Mouse (Mus musculus) lung, postnatal 14 days (tissue): ENCODE measurements around the gene Saa2.

Source experiments
- DNase-seq: peaks from one replicate; pipeline ENCODE4 v3.0.0; 2021

Gene Saa2

GRCm38 (mm10) chr7:46764672-46765071, 13.1 kb downstream of the Saa2 start:
- DNase-seq: no peak

GRCm38 (mm10) chr7:46767371-46767770, 15.8 kb downstream of the Saa2 start:
- DNase-seq: no peak

GRCm38 (mm10) chr7:46768451-46768850, 16.9 kb downstream of the Saa2 start:
- DNase-seq: no peak

- peak; percentile 67 for DNase-seq
Measured at GRCm38 (mm10) chr7:46770706-46771105, 19.1 kb downstream of the Saa2 start.

DNA sequence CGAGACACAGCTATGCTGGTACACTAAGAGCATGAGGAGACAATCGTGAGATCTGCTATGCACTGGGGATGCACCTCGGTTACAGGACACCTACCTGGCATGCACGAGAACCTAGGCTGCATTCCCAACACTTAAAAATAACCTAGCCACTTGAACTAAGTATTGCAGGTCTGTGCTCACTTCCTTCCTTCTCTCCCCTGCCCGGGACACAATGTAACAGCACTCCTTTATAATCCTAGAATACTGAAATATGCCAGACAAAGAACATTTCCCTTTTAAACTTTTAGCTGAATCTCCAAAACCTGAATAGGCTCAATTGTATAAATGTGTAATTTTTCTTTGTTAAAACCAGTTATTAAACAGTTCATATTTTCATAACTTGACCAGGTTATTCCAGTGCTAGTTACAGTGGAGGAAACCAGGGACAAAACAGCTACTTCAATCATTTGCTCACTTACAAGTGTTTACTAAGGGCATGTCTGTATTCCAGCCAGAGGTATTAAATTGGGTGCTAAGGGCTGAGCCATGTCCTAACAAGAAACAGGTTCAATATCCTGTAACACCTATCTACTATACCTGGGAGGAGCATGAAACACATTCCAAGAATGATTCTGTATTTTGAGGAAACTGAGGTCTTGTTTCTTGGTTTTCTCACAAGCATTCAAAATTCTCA, 37.7 kb downstream of the Saa2 start:
- DNase-seq: no peak

- DNase-seq: no peak
Measured at GRCm38 (mm10) chr7:46793871-46794270, 42.3 kb downstream of the Saa2 start.

DNA sequence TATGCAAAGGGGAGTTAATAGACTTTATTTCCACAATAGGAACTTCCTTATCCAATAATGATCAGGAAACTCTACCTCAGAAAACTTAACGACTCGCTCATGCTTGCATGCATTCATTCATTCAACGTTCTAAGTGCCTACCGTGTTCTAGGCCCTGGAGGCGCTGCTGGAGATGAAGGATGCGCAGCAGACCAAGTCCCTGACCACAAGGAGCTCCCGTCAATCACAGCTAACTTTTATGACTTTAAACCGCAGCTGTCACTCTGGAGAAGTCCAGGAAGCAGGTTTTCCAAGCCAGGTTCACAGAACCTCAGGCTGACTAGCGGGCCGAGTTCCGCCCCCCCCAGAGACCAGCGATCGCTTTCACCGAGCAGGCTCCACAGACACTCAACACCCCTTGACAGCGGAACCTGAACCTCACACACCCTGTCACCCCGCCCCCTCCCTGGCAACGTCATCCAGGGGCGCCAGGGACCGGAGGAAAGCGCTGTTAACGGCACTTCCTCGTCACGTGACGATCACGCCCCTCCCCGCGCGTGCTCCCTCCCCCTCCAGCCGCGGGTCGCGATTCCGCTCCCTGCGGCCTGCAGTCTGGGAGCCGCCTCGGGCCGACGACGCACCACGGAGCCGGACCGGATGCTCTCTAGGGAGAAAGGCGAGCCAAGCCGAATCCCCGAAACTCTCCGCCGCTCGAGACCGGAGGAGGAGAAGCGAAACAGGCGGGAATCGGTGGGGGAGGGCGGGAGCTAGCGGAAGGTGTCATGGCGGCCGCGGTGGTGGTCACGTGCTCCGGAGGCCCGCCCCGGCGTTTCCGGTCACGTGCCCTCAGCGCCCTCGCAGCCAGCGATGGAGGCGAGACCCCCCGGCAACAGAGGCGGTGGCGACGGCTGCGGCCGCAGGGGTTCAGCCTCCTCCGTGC, 44.0 kb downstream of the Saa2 start, which contains the start of the genes Hps5 and Gtf2h1:
Gene Hps5, minus strand, starts transcription at position 778 of the 919 bp plus-strand sequence.
Gene Gtf2h1, plus strand, starts transcription at position 817 of the 919 bp plus-strand sequence.
- DNase-seq: peak; percentile 99

- DNase-seq: peak; percentile 8
Measured at GRCm38 (mm10) chr7:46796206-46796679, 44.7 kb downstream of the Saa2 start.

DNA sequence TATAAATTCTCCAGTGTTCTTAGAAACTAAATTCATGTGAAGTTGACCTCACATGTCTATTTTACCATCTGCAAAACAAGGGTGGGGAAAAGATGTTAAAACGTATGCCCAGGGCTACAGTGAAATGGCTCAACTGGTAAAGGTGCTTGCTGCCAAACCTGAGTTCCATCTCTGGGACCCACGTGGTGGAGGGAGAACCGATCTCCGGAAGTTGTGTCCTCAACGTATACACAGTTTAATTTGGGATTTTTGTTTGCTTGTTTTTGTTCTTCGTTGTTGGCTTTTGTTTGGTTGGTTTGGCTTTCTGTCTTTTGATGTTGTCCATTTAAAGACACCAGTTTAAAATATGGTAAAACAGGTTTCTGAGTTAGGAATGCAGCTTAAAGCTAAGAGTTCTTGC, 45.2 kb downstream of the Saa2 start:
- no peak for DNase-seq
